Mouse (Mus musculus) Patski (cell line): ENCODE data around the gene Hacd3. TPM values are rescaled to one million over a fixed set of nuclear protein-coding genes. Genes with fewer than 3 reads are reported as not detected.
"Not testable (repeated sequence)": the region's sequence is repeated elsewhere in the genome, so short reads cannot be mapped to it uniquely, and the experiment has no call there.

ENCODE experiments used
- ATAC-seq: fragments of 100-300 bp; one replicate; pipeline ENCODE4 v1.8.0; 2021
- CTCF ChIA-PET: fragments of 350-600 bp; sonication (Branson Sonifier 250); formaldehyde crosslinking; loops from one replicate; lab custom pipeline; 2022; ENCODE audit warnings: inconsistent platforms; lab: Charles Lee
- POLR2A ChIA-PET: fragments of 350-600 bp; sonication (Branson Sonifier 250); formaldehyde crosslinking; loops from one replicate; lab custom pipeline; 2022; ENCODE audit warnings: antibody characterized with exemption, inconsistent platforms; lab: Charles Lee
- DNase-seq: peaks from one replicate; pipeline ENCODE4 v3.0.0-alpha.2; 2011; ENCODE audit warnings: low read depth, low spot score
- H3K27me3 ChIP-seq: fragments of 371-371 bp; one replicate; pipeline ENCODE4 v1.5.1; 2021
- CTCF ChIP-seq: fragments of 100-300 bp; IDR thresholded peaks from one replicate; pipeline ENCODE4 v1.5.1; 2021
- in situ Hi-C: fragments of 300-500 bp; cut with MboI; formaldehyde crosslinking; loops from 3 replicates; pipeline ENCODE4 v1.11.1; 2018; ENCODE audit warnings: low pct_unique_long_range_greater_than_20kb, mixed read lengths
- polyA plus RNA-seq: library from polyadenylated mRNA; unstranded; gene quantifications from one replicate; pipeline ENCODE4 v1.2.3, GENCODE M21; 2021

Gene Hacd3
- polyA plus RNA-seq, 1 experiment from 2014 or later, result 121 TPM

DNA sequence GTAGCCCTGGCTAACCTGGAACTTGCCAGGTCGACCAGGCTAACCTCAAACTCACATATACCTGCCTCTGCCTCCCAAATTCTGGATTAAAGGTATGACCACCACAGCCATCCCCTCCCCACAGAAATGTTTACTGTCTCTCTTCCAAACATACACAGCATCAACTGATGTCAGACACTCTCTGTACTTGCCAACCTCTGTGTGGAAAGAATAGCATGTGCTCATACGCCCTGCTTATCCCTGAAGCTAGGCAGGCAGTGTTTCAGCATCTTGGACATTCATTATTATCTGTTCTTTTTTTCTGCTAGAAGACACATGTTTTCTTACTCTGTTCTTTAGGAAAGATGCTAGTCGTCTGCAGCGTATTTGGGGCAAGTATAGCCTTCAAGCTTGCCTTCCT, 3.6 kb downstream of the Hacd3 start:
- CTCF ChIA-PET, result interaction anchor here (1.4 kb wide), 1 partner anchor 15 kb away, joined by 3 read pairs; the partner anchor contains the start of gene Dpp8
- POLR2A ChIA-PET, result no interaction called here
- no peaks in the 10 kb centered on the region for H3K27me3 ChIP-seq
- TF ChIP-seq CTCF, result no peak
- ATAC-seq, result no peak
- in situ Hi-C loops, result no loop called here
- DNase-seq, result no peak

DNA sequence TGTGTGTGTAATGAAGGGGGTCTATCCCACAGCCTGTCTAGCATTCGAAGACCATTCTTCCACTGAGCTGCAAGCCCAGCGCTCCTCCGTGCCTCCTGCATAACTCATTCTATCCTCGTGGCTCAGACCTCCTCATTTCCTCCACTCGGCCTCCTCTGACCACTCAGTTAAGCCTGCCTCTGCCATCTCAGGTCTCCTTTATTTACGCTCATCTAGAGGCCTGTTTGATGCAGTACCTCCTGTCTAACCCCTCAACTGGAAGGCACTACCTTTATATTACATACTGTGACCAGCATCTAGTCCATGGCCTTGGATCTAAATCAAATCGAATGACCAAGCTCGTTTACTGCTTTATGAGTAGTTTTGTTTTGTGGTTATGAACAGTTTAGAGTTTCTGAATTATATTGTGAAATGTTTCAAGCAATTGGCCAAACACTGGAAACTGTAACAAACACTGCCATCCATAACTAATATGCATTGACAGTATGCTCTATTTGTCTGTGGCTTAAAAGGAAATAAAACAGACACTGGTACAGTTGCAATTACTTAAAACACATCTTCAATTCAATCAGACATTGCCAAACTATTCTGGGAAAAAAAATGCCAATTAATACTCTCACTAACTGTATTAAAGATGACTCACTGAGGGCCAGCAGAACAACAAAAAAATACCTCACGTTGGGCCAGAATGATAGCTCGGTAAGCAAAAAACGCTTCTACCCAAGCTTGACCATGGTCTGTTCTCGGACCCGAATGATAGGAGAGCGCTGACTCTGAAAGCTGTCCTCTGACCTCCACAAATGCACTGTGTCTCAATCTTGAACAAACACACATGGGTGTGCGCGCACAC, 4.3 kb downstream of the Hacd3 start:
- DNase-seq, result no peak
- POLR2A ChIA-PET, result interaction anchor here (1.8 kb wide), 1 partner anchor 22 kb away, joined by 6 read pairs; no protein-coding TSS in a partner anchor
- CTCF ChIA-PET, result interaction anchor here (1.4 to 2.8 kb wide), 2 partner anchors 15 to 16 kb away, joined by 3 to 9 read pairs; partner anchors contain the start of gene Dpp8
- no peak for ATAC-seq
- in situ Hi-C loops, result no loop called here
- no peak for TF ChIP-seq CTCF
- H3K27me3 ChIP-seq, result no peaks in the 10 kb centered on the region

DNA sequence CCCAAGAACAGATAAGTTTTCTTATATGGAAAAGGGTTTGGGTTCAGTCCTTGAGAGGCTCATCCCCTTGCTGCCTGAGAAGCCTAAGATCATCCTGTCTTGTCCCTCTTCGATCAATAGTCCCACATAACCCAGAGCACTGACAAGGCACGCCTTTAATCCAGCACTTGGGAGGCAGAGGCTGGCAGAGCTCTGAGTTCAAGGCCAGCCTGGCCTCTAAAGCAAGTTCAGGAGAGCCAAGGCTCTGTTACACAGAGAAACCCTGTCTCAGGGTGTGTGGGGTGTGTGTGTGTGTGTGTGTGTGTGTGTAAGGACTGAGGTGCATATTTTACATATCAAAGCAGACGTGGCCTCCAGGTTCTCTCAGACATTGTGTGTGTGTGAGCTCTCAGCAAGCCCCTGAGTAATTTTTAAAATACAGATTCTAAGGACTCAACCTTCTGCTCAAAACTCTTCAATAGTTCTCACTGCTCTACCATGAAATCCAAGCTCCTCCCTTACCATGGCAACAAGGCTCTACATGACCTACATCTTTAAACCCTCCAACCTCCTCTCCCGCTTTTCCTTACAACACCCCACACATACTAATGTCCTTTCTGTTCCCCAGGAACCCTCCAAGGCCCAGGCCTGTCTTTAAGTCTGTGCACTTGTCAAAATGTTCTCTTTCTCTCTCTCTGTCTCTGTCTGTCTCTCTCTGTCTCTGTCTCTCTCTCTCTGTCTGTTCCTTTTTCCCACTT, 5.1 kb downstream of the Hacd3 start:
- DNase-seq (no peak), ATAC-seq (no peak)
- no peaks in the 10 kb centered on the region for H3K27me3 ChIP-seq
- ChIA-PET POLR2A (interaction anchor here (1.5 to 1.8 kb wide), 2 partner anchors 15 to 21 kb away, joined by 3 to 6 read pairs; no protein-coding TSS in a partner anchor), CTCF (interaction anchor here (2.8 kb wide), 1 partner anchor 16 kb away, joined by 9 read pairs; the partner anchor contains the start of gene Dpp8)
- in situ Hi-C loops, result no loop called here
- TF ChIP-seq CTCF, result no peak

DNA sequence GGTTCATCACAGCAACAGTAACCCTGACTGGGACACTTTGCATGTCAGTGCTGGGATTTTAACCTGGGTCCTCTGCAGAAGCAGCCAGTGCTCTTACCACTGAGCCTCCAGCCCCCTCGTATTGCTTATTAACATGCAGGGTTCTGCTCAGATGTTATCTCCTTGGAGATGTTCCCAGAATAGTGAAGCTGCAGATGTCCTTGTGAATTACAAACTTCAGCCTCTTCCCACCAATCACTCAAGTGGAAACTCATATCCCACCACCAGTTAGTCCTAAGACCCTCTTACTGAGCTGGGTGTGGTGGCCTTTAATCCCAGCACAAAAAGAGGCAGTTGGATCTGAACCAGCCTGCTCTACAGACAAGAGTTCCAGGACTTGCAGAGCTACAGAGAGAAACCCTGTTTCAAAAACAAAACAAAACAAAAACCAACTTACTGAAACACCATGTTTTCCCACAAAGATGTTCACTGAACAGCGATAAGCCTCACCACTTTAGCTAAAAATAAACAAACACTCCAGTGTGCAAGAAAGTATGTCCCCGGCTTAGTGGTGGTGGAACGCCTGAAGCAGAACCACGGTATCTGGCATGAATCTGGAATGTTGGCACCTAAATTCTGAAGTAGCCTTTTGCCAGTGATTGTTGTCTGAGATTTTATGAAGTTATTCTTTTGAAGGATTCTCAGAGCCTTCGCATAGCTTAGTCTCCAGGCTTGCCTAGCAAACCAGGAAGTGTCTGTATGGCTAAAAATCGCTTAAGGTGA, 5.9 kb downstream of the Hacd3 start:
- ATAC-seq (peak; percentile 70), DNase-seq (peak; percentile 86)
- TF ChIP-seq CTCF, result no peak
- CTCF ChIA-PET, result interaction anchor here (2.8 kb wide), 1 partner anchor 17 kb away, joined by 9 read pairs; the partner anchor contains the start of gene Dpp8
- H3K27me3 ChIP-seq, result no peaks in the 10 kb centered on the region
- POLR2A ChIA-PET, result interaction anchor here (1.5 to 1.8 kb wide), 2 partner anchors 15 to 20 kb away, joined by 3 to 6 read pairs; no protein-coding TSS in a partner anchor
- in situ Hi-C loops, result no loop called here

DNA sequence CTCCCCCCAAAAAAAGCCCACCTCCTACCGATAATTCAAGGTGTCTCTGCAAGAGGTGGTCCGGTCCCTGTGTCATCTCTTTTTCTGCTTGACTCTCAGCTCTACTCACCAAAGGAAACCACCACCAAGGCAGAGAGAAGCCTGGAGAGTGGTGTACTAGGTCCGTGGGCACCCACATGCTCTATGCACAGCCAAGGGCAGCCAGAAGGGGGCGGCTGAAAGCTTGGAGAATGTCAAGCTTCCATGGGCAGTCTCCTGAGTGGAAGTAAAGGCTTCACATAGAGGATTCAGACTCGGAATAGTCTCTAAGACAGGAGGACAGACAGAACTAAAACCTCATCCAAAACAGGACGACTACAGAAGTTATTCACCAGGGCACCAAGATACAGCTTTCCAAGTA, 10.2 kb downstream of the Hacd3 start:
- DNase-seq (no peak), ATAC-seq (no peak)
- CTCF ChIA-PET, result interaction anchor here (1.0 to 4.1 kb wide), 5 partner anchors 10 to 79 kb away, joined by 3 to 21 read pairs (median 4); partner anchors contain the start of genes Dpp8 and Hacd3
- POLR2A ChIA-PET, result interaction anchor here (0.6 kb wide), 2 partner anchors 17 to 176 kb away, joined by 3 to 10 read pairs; no protein-coding TSS in a partner anchor
- peak; percentile 74 for TF ChIP-seq CTCF
- in situ Hi-C loops, result no loop called here
- no peaks in the 10 kb centered on the region for H3K27me3 ChIP-seq

DNA sequence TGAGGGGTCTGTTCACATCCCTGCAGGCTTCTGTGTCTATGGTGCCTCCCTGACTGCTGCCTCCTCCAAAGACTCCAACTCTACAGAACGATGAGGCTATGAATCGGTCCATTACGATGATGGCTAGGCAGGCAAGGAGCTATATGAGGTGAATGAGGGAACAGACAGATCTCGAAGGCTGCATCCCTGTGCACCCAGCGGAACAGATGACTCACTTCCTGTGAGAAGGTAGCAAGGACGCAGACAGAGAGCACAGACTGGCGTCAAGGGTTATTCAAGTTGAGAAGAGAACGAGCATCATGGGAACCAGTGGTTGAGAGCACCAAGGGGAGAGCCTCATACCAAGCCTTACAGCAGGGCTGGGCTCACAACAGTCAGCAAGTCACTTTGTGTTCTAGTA, 10.9 kb downstream of the Hacd3 start:
- no peaks in the 10 kb centered on the region for H3K27me3 ChIP-seq
- no peak for TF ChIP-seq CTCF
- peak; percentile 87 for ATAC-seq
- no peak for DNase-seq
- in situ Hi-C loops, result no loop called here
- ChIA-PET CTCF (interaction anchor here (1.1 to 4.1 kb wide), 3 partner anchors 11 to 37 kb away, joined by 3 to 21 read pairs (median 13); partner anchors contain the start of genes Dpp8 and Hacd3), POLR2A (no interaction called here)

DNA sequence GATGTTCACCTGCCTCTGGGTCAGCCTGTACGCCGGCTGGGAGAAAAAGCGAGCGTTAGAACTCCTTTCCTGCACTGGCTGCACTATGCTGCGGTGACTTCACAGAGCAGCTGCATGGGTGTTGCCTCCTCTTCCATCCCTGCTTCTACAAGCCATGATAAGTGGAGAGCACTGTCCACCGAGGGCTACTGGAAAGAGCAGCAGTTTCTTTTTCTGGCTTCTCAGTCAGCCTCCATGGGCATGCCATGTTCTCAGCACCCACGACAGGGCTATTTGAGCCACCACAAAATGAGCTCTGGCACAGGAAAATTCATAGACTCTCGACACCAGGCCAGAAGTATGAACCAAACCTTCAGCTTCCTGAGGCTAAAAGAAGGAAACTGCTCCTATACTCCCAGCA, 15.8 kb downstream of the Hacd3 start:
- no peaks in the 10 kb centered on the region for H3K27me3 ChIP-seq
- ChIA-PET POLR2A (no interaction called here), CTCF (interaction anchor here (2.5 kb wide), 1 partner anchor 10 kb away, joined by 10 read pairs; no protein-coding TSS in a partner anchor)
- in situ Hi-C loops, result no loop called here
- no peak for TF ChIP-seq CTCF
- DNase-seq (no peak), ATAC-seq (no peak)

DNA sequence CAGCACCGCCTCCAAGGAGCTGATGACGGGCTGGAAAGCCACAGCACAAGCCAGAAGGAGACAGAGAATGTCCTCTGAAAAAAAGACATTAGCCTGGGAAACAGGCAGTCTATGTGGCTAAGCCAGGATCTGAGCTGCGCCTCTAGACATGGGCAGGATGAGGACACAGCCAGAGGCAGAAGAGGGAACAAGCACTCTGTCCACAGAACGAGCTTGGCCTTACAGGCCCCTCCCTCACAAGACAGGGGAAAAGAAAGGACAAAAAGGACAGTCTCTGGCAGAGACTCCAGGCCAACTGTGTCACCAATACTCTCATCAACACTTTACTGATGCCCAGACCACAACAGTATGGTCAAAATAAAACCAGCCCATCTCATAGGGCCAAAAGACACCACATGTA, 20.0 kb downstream of the Hacd3 start:
- ATAC-seq, result no peak
- ChIA-PET CTCF (interaction anchor here (0.8 kb wide), 1 partner anchor 14 kb away, joined by 3 read pairs; no protein-coding TSS in a partner anchor), POLR2A (interaction anchor here (0.6 kb wide), 1 partner anchor 9 kb away, joined by 3 read pairs; no protein-coding TSS in a partner anchor)
- no peak for DNase-seq
- H3K27me3 ChIP-seq, result no peaks in the 10 kb centered on the region
- in situ Hi-C loops, result no loop called here
- TF ChIP-seq CTCF, result no peak

DNA sequence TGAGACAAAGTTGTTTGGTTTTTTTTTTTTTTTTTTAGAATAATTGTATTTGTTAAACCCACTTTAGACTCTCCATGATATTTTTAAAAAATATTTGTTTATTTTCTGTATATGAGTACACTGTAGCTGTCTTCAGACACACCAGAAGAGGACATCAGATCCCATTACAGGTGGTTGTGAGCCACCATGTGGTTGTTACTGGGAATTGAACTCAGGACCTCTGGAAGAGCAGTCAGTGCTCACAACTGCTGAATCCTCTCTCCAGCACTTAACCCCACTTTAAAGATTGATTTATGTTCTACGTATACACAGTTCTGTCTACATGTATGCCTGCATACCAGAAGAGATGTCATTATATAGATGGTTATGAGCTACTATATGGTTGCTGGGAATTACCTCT, 26.0 kb downstream of the Hacd3 start:
- H3K27me3 ChIP-seq, in situ Hi-C loops, ATAC-seq, DNase-seq: not testable (repeated sequence)
- ChIA-PET POLR2A (interaction anchor here (1.7 kb wide), 1 partner anchor 21 kb away, joined by 6 read pairs; no protein-coding TSS in a partner anchor), CTCF (interaction anchor here (1.6 to 2.8 kb wide), 2 partner anchors 10 to 16 kb away, joined by 4 to 10 read pairs; no protein-coding TSS in a partner anchor)
